Mouse (Mus musculus): ENCODE results near the gene Snrnp70. TPM values are rescaled to one million over a fixed set of nuclear protein-coding genes. Genes with fewer than 3 reads are reported as not detected.

The Snrnp70 gene
- polyA plus RNA-seq, 1 experiment, result 1,386 TPM

DNA sequence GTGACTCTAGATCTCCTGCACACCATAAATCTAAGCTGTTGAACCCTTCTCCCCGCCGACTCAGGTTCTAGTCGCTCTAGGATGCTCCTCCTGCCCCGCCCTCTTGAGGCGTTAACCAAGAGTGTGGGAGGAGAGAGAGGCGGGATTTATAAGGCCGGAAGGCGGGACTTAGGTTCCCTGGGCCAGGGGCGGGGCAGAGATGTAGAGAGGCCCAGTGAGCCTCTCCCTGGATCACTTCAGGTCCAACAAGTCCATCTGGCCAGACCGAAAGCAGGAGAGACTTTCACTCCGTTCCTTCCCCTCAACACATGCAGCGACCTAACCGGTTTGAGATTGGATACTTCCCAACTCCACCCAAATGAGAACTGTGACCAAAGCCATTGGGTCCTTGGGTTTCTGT is 32.7 kb downstream of the Snrnp70 start:
- no peak for TF ChIP-seq GATA1 (IDR thresholded peaks at IDR 0.05; ENCODE audit: low read length)

DNA sequence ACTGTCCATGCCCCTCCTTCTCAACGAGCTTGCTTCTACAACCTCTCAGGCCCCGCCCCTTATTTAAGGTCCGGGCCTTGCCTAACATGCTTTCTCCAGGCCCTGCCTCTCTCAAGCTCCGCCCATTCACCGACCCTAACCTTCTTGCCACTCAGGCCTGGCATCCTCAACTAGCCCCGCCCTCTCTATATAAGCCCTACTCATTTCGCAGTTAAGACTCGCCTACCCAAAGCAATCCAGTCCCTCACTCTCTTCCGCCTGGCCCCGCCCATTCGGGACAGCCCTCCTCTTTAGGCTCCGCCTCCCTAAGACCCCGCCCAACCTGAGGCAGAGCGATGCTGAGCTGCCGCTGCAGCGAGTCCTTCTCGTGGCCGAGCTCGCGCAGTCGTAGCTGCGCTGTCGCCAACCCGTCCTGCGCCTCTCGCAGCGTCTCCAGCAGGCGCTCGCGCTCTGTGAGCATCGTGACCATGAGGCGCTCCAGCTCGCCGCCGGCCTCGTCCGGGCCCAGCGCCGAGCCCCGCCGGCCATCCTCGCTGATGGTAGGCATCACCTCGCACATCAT is 34.2 kb downstream of the Snrnp70 start:
- TF ChIP-seq GATA1 (IDR thresholded peaks at IDR 0.05; ENCODE audit: low read length), result no peak

DNA sequence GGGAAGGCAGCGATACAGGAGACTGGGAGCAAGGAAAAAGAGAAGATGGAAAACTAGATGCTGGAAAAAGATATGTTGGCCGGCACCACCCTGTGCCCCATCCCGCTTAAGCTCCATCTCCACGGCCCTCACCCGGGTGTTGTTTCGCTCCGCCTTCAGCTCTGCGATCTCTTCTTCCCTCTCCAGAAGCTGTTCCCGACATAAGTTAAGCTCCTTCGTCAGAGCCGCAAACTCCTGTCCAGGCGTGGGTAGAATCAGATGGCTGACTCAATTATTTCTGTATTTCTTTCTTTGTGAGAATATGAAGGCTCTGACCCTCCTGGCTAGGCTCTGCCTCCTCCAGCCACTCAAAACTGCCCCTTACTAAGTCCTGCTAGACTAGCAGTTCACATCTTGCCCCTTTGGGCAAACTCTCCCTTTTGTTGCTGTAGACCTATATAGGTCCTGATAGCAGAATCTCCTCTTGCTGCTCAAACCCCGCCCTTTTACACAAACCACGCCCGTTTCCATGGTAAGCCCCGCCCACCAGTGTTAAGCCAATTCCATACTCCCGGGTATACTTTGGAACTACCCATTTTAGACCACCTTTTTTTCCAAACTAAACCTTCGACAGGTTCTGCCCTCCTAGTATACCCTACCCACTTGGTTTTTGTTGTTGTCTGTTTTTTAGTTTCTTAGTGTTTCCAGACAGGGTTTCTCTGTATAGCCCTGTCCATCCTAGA is 35.0 kb downstream of the Snrnp70 start:
- no peak for TF ChIP-seq GATA1 (IDR thresholded peaks at IDR 0.05; ENCODE audit: low read length)

DNA sequence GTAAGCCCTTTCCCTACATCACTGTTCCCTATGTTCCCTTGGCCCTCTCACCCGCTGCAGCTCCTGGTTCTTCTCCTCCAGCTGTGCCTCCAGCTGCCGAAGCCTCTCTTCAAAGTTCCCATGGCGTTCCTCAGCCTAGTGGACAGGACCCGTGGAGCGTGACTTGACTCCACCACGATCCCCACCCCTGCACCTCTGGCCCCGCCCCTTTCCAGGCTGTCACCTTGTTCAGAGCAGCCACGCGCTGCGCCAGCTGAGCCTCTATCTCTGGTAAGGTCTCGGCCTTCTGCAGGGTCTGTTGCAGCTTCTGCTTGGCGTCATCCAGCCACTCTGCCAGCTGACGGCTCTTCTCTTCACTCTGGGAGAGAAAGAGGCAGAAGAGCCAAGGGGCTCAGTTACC is 39.5 kb downstream of the Snrnp70 start:
- no peak for TF ChIP-seq GATA1 (IDR thresholded peaks at IDR 0.05; ENCODE audit: low read length)

DNA sequence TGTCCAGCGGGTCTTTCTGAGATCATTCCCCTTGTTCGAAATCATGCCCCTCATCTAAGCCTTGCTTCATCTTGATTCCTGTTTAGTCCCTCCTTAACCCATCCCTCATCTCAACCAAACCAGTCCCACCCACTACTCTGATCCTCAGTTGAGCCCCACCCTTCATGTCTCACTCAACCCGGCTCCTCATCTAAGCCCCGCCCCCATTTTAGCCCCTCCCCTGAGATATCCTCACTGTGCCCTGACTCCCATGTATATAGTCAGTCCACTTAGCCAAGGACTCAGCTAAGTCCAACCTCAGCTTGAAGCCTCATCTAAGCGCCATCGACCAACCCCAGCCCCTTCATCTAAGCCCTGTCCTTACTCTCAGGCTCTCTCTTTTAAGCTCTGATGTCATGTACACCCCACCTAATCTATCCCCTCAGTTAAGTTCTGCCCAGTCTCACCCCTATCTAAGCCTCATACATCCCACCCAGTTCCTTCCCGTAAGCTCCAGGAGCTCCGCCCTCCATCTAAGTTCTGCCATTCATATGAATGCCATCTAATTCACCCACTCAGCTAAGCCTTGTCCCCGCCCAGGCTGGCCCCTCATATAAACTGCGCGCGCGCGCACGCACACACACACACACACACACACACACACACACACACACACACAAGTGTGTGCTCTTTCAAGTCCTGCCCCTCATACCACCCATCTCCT is 40.1 kb downstream of the Snrnp70 start:
- TF ChIP-seq GATA1 (IDR thresholded peaks at IDR 0.05; ENCODE audit: low read length), result no peak

DNA sequence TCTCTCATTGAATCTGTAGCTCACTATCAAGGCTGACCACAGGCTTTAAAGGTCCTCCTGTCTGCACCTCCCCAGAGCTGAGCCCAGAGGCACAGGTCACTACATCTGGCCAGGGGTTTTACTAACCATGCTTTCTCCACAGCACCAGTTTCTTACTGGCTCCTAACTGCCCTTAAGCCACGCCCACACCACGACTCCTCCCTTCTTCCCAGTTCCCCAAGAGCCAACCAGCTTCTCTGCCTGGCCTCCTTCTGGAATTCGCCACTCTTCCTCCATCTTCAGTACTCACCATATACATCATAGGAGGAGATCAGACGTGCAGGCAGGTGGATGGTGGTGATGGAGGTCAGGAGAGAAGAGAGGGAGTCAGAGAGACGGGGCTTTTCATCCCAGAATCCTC is 42.5 kb downstream of the Snrnp70 start:
- TF ChIP-seq GATA1 (IDR thresholded peaks at IDR 0.05; ENCODE audit: low read length), result no peak

DNA sequence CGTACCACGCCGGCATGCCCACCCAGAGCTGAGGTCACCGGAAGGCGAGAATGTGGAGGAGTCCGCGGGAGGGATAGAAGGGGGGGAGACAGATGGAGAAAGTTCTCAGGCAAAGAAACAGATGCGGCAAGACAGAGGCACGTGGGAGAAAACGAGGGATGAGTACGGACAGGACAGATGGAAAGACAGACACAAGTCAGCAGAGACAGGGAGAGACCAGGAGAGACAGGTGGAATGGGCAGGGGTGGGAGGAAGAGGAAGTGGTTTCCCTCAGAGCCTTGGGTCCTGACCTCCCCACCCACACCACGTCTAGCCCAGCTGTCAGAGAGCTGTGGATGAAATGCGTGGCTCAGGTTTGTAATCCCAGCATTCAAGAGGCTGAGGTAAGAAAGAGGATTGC is 48.6 kb downstream of the Snrnp70 start:
- no peak for TF ChIP-seq GATA1 (IDR thresholded peaks at IDR 0.05; ENCODE audit: low read length)

DNA sequence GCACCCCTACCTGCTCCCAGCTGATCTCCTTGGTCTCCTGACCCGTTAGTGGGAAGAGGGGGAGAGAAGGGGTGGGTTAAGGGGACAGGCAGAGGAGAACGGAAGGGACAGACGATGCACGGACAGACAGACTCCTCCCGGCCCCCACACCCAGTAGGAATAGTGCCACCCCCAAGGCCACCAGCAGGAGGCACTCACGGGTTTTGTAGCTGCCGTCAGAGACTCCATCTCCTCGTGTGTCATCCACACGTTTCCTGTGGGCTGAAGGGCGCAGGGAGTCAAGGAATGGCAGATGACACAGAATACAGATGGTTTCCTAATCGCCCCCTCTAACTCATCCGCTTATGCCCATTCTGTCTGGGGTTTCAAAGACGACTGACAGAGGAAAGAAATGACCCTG is 52.0 kb downstream of the Snrnp70 start:
- TF ChIP-seq GATA1 (IDR thresholded peaks at IDR 0.05; ENCODE audit: low read length), result no peak

DNA sequence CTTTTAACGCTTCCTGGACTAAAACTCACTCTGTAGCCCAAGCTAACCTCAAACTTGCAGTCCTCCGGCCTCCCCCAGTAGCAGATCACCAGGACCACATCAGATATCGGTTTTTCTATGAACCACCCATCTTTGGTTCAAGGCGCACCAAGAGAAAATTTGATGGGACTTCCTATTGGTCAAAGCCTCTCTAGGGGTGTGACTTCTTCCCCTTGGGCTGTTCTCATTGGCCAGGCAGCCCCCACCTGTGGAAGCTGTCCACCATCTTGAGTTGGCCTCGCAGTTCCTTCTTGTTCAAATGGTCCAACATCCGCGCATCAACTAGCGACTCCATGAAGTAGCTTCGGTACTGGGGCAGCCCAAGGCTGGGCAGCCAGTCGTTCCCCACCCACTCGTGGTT is 53.5 kb downstream of the Snrnp70 start:
- no peak for TF ChIP-seq GATA1 (IDR thresholded peaks at IDR 0.05; ENCODE audit: low read length)

DNA sequence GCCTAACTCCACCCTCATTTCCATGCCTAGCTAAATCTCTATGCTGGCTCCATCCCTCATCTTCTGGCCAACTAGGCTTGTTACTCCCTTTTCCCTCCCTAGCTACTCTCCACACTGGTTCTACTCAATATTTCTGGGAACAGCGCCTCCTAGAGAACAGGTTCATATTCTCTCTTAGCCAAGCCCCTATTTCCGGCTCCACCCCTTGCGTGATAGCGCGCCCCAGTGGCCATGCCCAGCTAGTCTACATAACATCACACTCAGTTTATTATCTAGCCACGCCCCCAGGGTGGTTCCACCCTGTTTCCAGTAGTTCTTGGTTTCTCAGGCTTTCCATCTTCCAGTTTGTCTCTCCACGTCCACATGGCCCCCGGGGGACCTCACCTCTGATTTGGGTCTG is 54.2 kb downstream of the Snrnp70 start:
- no peak for TF ChIP-seq GATA1 (IDR thresholded peaks at IDR 0.05; ENCODE audit: low read length)

DNA sequence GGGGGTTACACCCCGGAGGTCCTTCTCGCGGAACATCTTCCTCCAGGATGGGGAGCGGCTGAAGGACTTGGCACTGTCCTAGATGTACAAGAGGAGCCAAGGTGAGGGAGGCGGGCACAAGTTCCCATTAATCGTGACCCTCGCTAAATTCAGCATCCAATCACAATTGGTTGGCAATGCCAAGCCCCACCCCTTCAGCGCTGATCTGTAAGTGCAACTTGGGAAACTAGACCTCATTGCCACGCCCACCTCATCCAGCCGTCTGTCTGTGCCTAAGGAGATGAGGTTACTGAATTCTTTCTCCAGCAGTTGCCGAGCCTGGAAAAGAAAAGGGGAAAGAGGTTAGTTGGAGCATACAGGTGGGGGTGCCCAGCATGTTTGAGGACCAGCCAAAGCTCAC is 54.9 kb downstream of the Snrnp70 start:
- TF ChIP-seq GATA1 (IDR thresholded peaks at IDR 0.05; ENCODE audit: low read length), result no peak

DNA sequence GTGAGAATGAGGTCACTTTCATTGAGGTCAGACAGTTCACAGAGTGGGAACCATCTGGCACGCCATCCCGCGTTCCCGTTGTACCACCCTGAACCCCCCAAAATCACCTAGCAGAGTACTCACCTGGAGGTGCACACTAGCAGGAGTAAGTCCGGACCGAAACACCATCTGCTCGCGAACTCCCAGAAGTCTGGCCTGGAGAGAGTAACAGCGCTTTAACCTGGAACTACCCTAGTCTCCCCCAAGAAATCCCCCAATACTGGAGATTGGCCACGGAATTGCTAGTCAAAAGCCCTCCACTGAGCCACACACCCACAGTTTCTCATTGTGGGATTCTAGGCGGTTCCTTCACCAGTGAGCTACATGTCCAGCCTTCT is 55.5 kb downstream of the Snrnp70 start:
- TF ChIP-seq GATA1 (IDR thresholded peaks at IDR 0.05; ENCODE audit: low read length), result no peak

DNA sequence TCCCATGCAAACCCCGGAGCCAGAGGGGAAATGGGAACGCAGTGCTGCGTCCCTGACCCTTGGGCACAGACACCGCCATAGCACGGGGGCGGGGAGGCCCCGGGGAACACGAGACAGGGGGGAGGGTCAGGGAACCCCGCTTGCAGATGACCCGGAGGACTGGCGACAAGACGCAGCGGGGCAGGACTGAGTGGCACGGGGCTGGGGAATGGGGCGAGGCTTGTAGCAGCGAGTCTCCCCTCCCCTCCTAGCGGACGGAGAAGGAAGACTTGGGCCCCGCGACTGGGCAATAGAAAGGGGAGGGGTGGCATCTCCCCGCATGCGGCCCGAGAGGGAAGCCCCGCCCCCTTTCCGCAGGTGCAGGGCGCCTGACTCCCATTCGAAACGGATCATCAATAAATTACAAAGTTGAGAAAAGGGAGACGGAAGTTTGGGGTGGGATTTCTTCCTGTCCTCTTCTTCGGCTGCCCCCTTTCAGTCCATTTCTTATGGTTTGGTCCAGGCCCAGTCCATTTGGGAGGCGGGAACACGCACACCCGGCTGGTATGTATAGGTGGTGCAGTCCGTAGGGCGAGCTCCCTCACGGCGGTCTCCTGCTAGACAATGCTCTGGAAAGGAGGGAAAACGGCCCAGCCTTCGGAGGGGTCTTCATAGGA is 56.0 kb downstream of the Snrnp70 start:
- no peak for TF ChIP-seq GATA1 (IDR thresholded peaks at IDR 0.05; ENCODE audit: low read length)

DNA sequence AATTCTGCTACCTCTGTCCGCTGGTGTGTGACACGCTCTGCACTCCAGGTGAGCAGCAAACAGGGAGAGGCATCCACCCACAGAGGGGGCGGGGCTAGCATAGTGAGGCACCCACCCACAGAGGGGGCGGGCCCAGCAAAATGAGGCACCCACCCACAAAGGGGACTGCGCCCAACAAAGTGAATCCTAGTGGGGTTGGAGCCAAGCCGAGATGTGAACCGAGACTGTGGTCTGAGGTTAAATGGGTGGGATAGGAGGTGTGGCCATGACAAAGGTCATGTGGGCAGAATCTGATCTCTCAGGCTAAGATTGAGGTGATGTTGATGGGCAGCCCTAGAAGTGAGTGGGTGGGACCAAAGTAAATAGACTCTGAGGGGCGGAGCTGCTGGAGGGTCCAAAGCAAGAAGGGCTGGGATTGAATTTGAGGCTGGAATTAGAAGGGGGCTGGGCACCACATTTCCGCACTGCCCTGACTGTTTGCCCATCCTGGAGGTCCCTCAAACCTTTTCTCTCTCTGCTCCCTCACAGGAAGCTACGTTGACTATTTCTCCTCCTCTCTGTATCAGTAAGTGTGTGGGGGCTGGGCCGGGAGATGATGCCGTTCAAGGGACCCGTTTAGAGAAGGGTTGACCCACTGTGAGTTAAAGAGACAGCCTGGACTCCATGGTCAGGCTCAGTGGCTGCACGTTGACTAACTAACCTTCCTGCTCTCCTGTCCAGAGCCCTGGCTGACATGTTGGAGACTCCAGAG is 57.2 kb downstream of the Snrnp70 start:
- no peak for TF ChIP-seq GATA1 (IDR thresholded peaks at IDR 0.05; ENCODE audit: low read length)

DNA sequence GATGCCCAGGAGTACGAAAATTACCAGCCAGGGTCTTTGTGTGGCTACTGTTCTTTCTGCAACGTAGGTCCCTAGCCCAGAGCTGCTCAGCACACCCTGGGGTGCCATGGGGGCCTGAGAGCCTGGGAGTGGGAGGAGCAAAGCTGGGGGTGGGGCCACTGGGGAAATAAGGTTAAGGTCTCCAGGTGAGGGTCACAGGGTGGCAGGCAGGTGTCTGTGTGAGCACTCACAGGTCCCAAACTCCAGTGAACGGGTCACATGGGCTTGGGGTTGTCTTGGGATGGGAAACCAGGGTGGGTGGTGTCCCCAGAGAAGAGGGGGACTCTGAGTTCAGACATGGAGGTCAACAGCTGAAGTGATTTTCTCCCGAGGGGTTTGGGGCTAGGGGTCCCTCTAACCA is 58.1 kb downstream of the Snrnp70 start:
- no peak for TF ChIP-seq GATA1 (IDR thresholded peaks at IDR 0.05; ENCODE audit: low read length)

DNA sequence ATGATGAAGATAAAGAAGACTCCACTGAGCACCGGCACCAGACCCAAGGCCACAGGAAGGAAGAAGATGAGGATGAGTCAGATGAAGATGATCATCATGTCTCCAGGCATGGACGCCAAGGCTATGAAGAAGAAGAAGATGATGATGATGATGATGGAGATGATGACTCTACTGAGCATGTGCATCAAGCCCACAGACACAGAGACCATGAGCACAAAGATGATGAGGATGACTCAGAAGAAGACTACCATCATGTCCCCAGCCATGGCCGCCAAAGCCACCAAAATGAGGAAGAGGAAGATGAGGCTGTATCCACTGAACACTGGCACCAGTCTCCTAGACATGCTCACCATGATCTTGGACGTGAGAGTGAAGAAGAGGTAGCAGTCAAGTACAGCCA is 59.2 kb downstream of the Snrnp70 start:
- TF ChIP-seq GATA1 (IDR thresholded peaks at IDR 0.05; ENCODE audit: low read length), result no peak

All from G1E-ER4 (cell line).